7 mouse cellular contexts compared by ENCODE assay signal in genomic region chr15:80704267-80704666, GRCm38 (mm10). TPM values are rescaled to one million over a fixed set of nuclear protein-coding genes. Genes with fewer than 3 reads are reported as not detected.
DNase-seq lines count a peak whose midpoint lies in the region; ATAC-seq and TF ChIP-seq lines count a peak whose summit lies in the region.

No protein-coding gene starts in this region.

- no peaks in the 10 kb centered on the region for H3K4me1 ChIP-seq in midbrain, embryonic 11.5 days (ENCODE audit: control insufficient read depth, insufficient read depth, low read length)
- H3K4me1 ChIP-seq in small intestine, adult 2 months (ENCODE audit: control insufficient read depth, insufficient read depth, insufficient read length, low read length) = peaks cover 21% of the 10 kb centered on the region

- no peak overlapping the region for H3K4me2 ChIP-seq in midbrain, embryonic 11.5 days

- no peak overlapping the region for H3K4me3 ChIP-seq in midbrain, embryonic 11.5 days (ENCODE audit: low read depth, low read length)
- no peak overlapping the region for H3K4me3 ChIP-seq in small intestine, adult 2 months (ENCODE audit: low read depth, low read length)

- intact Hi-C loops in left cerebral cortex, postnatal 4 days (cut with DNase I) = loop anchor here (5.0 kb wide), 1 partner anchor 437 kb away; no protein-coding TSS in a partner anchor

- no peaks in the 10 kb centered on the region for H3K9me3 ChIP-seq in midbrain, embryonic 11.5 days (ENCODE audit: control insufficient read depth, low read length)

- DNase-seq in adrenal gland, adult (ENCODE audit: inconsistent age in 2 of 2, low spot score in 1 of 2) = peak; percentile 79 to 93
- peak; percentile 71 to 79 for DNase-seq in cerebellum, postnatal 4 days (ENCODE audit: low spot score in 2 of 2)
- peak; percentile 52 to 67 for DNase-seq in gastrocnemius, adult 8-10 months (ENCODE audit: low spot score in 2 of 2)
- DNase-seq in induced T-regulatory cell, adult 2 months (ENCODE audit: low read depth) = peak; percentile 90
- peak; percentile 80 for DNase-seq in left cerebral cortex, postnatal 4 days
- peak; percentile 97 for DNase-seq in midbrain, embryonic 11.5 days (ENCODE audit: low spot score, missing footprints)

- H3K27ac ChIP-seq in midbrain, embryonic 11.5 days (ENCODE audit: low read depth, low read length) = no peak overlapping the region
- H3K27ac ChIP-seq in small intestine, adult 2 months (ENCODE audit: insufficient read depth, low read depth, low read length) = no peak overlapping the region

- no peak overlapping the region for H3K9ac ChIP-seq in midbrain, embryonic 11.5 days (ENCODE audit: low read length)

- TF ChIP-seq CTCF in small intestine, adult 2 months (IDR thresholded peaks at IDR 0.05; ENCODE audit: extremely low read depth, insufficient read length, insufficient replicate concordance, low read depth, low read length) = peak; percentile 93

- 5% methylated on average over 7 of the region's 7 CpGs for WGBS in midbrain, embryonic 11.5 days
- WGBS in small intestine, adult 2 months = under 1% methylated on average over 7 of the region's 7 CpGs

- no peaks in the 10 kb centered on the region for H3K27me3 ChIP-seq in midbrain, embryonic 11.5 days (ENCODE audit: control insufficient read depth, insufficient read depth, low read length)
- no peaks in the 10 kb centered on the region for H3K27me3 ChIP-seq in small intestine, adult 2 months (ENCODE audit: control insufficient read depth, insufficient read depth, low read length)

- no peak for TF ChIP-seq POLR2A in small intestine, adult 2 months (IDR thresholded peaks at IDR 0.05; ENCODE audit: low read depth, low read length)

- peak; percentile 76 for ATAC-seq in midbrain, embryonic 11.5 days (ENCODE audit: low FRiP score)

- H3K36me3 ChIP-seq in midbrain, embryonic 11.5 days (ENCODE audit: control insufficient read depth, insufficient read depth, low read length) = no peaks in the 10 kb centered on the region
- peaks cover 5% of the 10 kb centered on the region; the same call in 1 of the 2 replicates for H3K36me3 ChIP-seq in small intestine, adult 2 months (ENCODE audit: control insufficient read depth, insufficient read depth, low read length)

RNA-seq across cellular contexts. Expression of gene Tnrc6b, which starts 6.8 kb away (rescaled TPM):
- 10 to 100 TPM; 46.5 to 53.7 (median 48.9) TPM for total RNA-seq in gastrocnemius, adult 8-10 months (2022)
- total RNA-seq in left cerebral cortex, postnatal 4 days (2021) = 100 to 1,000 TPM; 145 to 146 TPM
- 14.7 and 17.0 TPM in 2 replicates for polyA plus RNA-seq in midbrain, embryonic 11.5 days (2014; fragmentation: Nextera tagmentation; extraction: Ambion mirVana)
- polyA plus RNA-seq in small intestine, adult 2 months (2012; rRNA removed) = 7.5 and 13.3 TPM in 2 replicates

RNA-seq across cellular contexts. Expression of gene Fam83f, which starts 32.6 kb away (rescaled TPM):
- total RNA-seq in gastrocnemius, adult 8-10 months (2022) = under 1 TPM in 3 of 4 experiments, not detected in 1; 0.13 to 0.18 (median 0.17) TPM
- under 1 TPM; 0.44 to 0.52 TPM for total RNA-seq in left cerebral cortex, postnatal 4 days (2021)
- 0.12 and 0.16 TPM in 2 replicates for polyA plus RNA-seq in midbrain, embryonic 11.5 days (2014; fragmentation: Nextera tagmentation; extraction: Ambion mirVana)
- polyA plus RNA-seq in small intestine, adult 2 months (2012; rRNA removed) = 7.9 and 21.5 TPM in 2 replicates
